Mouse (Mus musculus) urinary bladder, postnatal 14 days (tissue): ENCODE measurements around the gene Cbln3.

Source experiments
- DNase-seq: peaks from one replicate; pipeline ENCODE4 v3.0.0; 2021; ENCODE audit warnings: low spot score

The Cbln3 gene

DNA sequence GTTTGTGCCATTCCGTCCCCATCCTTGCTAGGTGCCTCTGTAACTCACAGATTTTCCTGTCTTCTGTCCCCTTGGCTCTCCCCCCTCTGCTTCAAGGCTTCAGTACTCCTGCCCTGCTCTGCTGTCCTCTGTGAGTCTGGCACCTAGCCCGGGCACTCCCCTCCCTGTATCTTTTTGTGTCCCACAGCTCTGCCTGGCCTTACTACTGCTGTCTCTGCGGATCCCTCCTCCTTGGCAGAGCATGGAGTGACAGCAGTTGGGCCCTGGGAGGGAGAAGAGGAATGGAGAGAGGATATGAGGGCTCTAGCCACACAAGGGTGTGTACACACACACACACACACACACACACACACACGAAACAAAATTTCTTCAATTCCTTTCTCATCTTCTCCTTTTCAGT, at the start of gene Cbln3:
Gene Cbln3, minus strand, starts transcription at position 227 of the 400 bp plus-strand sequence.
- peak; percentile 59 for DNase-seq

DNA sequence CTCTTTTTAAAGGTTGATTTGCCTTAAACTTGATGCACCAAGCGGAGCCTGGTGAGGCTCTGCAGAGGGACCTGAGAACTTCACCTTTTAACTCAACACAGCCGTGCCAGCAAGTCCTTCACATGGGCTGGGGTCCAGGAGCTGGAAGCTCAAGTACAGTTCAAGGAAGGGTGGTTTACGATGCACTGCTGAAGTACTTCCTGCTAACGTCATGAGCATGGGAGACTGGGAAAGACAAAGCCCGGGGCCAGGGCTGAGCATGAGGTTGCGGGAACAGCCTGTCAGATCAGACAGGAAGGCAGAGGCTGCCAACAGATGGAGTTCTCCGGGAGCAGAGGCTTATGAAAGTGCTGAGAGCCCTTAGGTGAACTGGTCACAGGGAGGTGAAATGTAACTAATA, 49.4 kb upstream of the Cbln3 start:
- peak; percentile 11 for DNase-seq

- DNase-seq: no peak
Observed at GRCm38 (mm10) chr14:55929263-55929997, 45.2 kb upstream of the Cbln3 start.

DNA sequence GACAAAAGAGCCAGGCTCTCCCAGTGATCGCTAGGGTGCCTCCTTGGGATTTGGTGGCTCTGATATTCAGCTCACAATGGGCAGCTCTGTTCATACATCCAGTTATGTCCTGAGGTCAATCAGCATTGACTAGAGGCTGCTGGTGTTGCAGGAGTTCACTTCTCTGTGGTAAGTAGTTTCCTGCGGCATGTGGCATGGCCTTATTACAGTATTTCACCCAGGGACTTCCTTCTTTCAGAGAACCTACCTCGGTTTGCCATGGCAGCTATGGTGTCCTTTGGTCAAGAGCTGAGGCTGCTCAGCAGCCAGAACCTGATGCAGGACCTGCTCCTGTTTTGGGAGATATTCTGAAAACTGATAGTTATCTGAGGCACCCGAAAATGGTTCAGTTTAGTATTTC, 42.7 kb upstream of the Cbln3 start:
- no peak for DNase-seq

- no peak for DNase-seq
Observed at GRCm38 (mm10) chr14:55922475-55923232, 38.5 kb upstream of the Cbln3 start.

GRCm38 (mm10) chr14:55918240-55919082, 34.3 kb upstream of the Cbln3 start:
- DNase-seq: peak; percentile 80

DNA sequence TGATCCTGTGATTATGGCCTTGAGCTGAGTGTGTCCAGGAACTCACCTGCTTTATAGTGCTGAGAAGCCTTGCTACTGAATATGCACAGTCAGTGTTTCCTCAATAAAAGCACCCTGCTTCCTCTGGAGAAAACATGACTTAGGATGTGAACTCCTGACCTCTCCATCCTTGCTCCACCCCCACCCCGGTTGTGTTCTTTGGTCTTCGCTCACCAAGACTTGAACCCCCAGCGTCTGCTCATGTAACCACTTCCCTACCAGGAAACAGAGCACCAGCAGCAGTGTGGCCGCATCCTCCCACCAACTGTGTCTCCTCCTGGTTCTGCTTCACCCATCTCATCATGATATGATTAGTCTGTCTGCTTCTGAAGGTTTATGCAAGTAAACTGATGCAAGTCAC, 29.2 kb upstream of the Cbln3 start:
- no peak for DNase-seq

GRCm38 (mm10) chr14:55905518-55905917, 21.3 kb upstream of the Cbln3 start:
- DNase-seq: no peak

GRCm38 (mm10) chr14:55900414-55900755, 16.2 kb upstream of the Cbln3 start:
- DNase-seq: no peak

DNA sequence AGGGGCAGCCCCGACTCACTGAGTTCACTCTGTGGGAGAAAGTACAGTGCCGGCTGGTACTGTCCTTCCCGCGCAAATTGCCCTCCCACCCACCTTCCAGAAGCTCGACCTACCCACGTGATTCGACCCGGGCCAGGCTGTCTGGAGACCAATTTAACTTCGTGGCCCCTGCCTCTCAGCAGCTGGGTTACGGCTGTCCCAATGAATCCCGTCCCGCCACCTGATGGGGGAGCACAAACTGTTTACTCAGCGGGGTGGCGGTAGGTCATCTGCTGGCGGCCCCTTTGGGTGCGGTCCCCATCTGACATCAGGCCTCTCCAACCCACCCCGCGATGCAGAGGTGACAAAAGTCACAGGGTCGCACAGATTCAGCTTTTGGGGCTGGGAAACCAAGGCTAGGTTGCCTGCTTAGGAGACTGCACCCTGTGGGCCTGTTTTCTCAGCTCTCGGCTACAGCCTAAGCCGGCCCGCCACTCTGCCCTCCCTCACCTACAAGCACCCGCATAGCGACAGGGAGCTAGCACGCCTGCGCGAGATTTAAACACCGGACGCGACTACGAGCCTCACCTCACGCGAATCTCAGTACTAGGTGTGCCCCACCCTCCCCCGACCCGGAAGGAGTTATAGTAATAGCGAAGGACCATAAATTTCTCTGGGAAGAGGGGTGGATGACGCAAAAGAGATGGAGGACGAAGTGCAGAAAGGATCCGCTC, 15.7 kb upstream of the Cbln3 start, which contains the start of gene Sdr39u1:
Gene Sdr39u1, minus strand, starts transcription at position 593 of the 713 bp plus-strand sequence.
- DNase-seq: peak; percentile 90

GRCm38 (mm10) chr14:55898947-55899346, 14.8 kb upstream of the Cbln3 start:
- DNase-seq: no peak

DNA sequence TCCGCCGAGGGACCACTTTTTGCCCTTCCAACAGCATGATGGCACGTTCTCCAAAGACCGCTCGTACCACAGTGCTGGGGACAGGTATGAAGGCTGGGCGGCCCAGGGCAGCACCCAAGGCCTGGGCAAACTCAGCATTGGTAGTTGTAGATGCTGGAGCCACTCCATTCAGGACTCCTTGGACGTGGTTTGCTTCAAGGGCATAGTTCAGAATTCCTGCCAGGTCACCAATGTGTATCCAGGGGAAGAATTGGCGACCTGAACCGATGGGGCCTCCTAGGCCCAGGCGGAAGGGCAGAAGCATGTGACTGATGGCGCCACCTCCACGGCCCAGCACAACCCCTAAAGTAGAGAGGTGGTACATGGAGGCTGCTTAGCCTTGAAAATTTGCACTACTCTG, 13.5 kb upstream of the Cbln3 start:
- no peak for DNase-seq

DNA sequence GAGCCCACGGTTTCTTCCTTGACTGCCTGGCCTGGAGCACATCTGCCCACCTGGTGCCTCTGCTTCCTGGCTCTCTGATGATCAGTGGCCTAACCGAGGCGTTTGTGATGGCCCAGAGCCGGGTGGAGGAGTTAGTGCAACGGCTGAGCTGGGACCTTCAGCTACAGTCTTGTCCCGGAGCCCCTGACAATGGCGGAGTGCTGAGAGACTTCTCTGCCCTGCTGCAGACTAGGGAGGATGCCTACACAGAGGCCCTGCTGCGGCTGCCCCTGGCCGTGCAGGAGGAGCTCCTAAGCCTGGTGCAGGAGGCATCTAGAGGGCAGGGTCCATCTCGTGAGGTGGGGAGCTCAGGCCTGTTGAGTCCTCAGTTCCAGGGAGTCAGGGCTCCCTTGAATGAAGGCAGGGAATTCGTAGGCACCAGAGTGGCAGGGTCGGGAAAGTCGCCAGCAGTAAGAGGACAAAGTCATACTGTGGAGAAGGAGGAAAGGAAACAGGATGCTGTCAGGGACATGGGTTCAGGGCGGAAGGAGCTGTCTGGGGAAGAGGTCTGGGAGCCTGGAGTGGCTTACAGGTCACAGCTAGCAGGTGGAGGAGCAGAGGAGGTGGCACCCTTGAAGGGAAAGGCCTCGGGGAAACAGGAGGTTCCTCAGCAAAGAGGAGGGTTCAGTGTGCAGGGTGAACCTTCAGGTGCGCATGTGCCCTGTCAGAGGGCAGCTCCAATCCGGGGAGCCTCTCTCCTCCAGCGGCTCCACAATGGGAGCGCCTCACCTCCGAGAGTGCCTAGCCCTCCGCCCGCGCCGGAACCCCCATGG, 2.6 kb upstream of the Cbln3 start:
- no peak for DNase-seq

DNA sequence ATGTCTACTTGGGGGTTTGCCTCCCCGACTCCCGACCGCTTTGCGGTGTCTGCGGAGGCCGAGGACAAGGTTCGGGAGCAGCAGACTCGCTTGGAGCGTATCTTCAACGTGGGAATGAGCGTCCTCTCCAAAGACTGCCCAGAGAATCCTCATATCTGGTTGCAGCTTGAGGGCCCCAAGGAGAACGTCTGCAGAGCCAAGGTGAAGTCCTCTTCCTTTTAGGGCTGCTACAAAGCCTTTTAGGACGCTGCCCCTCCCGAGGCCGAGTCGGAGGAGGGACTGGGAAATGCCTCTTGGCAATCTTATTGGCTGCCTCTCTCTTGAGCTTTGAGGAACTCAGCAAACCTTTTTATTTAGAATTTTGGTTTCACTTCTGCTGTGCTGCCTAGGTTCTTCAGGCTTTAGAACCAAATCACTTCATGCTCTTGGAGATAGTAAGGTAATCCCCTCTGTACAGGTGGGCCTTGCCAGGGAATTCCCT, 1.6 kb upstream of the Cbln3 start:
- peak; percentile 64 for DNase-seq

GRCm38 (mm10) chr14:55885114-55885790, 1.1 kb upstream of the Cbln3 start:
- peak; percentile 15 for DNase-seq

DNA sequence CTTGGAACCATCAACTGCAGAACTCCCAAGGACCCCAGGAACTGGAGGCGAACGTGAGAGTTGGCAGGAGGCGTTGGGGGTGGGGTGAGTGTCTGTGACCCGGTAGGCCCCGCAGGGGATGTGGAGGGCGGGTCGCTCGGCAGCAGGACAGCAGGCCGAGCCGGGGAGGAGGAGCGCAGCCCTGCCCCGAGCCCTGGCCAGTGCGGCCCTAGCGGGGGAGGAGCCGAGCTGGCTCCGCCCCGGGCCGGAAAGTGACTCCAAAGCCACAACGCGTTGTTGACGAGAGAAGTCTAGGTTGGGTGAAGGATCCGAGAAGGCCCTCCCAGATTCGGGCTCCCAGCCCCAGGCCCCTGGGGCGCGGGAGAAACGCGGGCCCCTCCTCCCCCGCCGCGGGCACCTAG, 521 bp upstream of the Cbln3 start, which contains the start of gene Khnyn:
Gene Khnyn, plus strand, starts transcription at position 235 of the 401 bp plus-strand sequence.
- peak; percentile 92 for DNase-seq

GRCm38 (mm10) chr14:55883663-55884062, 529 bp downstream of the Cbln3 start:
- DNase-seq: no peak

- no peak for DNase-seq
Observed at GRCm38 (mm10) chr14:55883149-55883661, 987 bp downstream of the Cbln3 start.

DNA sequence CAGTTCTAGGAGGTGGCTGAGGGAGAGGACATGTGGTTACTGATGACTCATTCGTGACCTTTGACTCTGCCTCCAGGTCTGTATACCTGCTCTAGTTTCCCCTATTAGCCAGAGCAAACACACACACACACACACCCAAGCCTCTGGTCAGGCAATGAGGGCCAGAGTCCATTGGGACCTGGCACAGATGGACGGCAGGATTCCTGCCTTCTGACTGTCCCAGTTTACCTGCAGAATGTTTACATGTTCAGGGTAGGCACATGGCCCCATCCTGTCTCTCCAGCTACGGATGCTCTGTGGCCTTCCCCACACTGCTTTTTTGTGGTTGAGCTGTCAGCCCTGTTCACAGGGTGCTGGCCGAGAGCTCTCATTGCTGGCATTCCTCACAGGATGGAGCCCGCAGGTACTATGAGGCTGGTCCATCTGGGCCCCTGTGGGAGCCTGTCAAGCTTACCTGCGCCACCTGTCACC, 2.0 kb downstream of the Cbln3 start:
- peak; percentile 66 for DNase-seq

GRCm38 (mm10) chr14:55880982-55881381, 3.2 kb downstream of the Cbln3 start:
- no peak for DNase-seq
